Mouse (Mus musculus) liver, adult 2 months (tissue): Measurements from ENCODE around the gene Stk11ip.

Experiments
- CTCF ChIP-seq: fragments of 200-500 bp; IDR thresholded peaks from 2 replicates; pipeline ENCODE4 v1.5.1; 2011; ENCODE audit warnings: low read depth, low read length, control low read depth
- POLR2A ChIP-seq: fragments of 200-500 bp; IDR thresholded peaks from 2 replicates; pipeline ENCODE4 v1.6.1; 2011; ENCODE audit warnings: low read length, control low read depth; ENCODE audit not compliant: insufficient read depth; ENCODE audit errors: extremely low read depth

DNA sequence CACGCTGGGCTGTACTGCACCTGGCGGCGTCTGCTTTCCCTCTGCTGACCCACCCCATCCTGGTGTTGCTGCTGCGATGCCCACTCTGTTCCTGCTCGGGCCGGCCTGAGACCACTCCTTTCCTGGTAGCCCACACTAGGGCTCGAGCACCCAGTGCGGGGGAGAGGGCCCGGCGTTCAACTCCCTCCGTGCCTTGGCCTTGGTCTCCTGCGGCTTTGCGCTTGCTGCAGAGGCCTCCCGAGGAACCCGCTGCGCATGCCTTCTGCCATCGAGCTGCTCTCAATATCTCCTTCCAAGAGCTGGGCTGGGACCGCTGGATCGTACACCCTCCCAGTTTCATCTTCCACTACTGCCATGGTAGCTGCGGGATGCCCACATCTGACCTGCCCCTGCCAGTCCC lies 11.7 kb upstream of the Stk11ip start:
- TF ChIP-seq CTCF (no peak), POLR2A (no peak)
